ENCODE assay signal across 8 mouse cellular contexts in genomic region chr4:141623666-141624065, GRCm38 (mm10). TPM values are rescaled to one million over a fixed set of nuclear protein-coding genes. Genes with fewer than 3 reads are reported as not detected.
DNase-seq lines count a peak whose midpoint lies in the region; ATAC-seq lines count a peak whose summit lies in the region.
"Had no signal": no experiment of that assay in that cellular context is flagged by ENCODE, and none has a peak within 500 bp of the region (broad histone marks: within the 10 kb centered on the region; RNA-seq: fewer than 3 reads in every experiment).

Slc25a34 (minus strand) TSS chr4:141623821.

- peak; percentile 44 for DNase-seq in ES-CJ7 (ENCODE audit: low read depth, low spot score)
- peak; percentile 91 to 92 for DNase-seq in adrenal gland, adult (ENCODE audit: inconsistent age in 2 of 2, low spot score in 1 of 2)
- peak; percentile 76 for DNase-seq in heart, adult 8-10 months (ENCODE audit: low spot score)
- DNase-seq in lung, postnatal 4 days: peak; percentile 67 to 88
- no peak for DNase-seq in thymus, postnatal 4 days
- no peak for DNase-seq in cerebellum, adult 9-10 months

- H3K9me3 ChIP-seq in kidney, embryonic 15.5 days (replicated peaks): no peaks in the 10 kb centered on the region
- H3K9me3 ChIP-seq: limb, embryonic 15.5 days had no signal

- peak within 1 kb of the TSS; percentile 27; the same call in 1 of the 2 replicates for H3K27ac ChIP-seq in kidney, embryonic 15.5 days
- H3K27ac ChIP-seq: limb, embryonic 15.5 days had no signal

- H3K36me3 ChIP-seq in kidney, embryonic 15.5 days: peaks cover 34% of the 10 kb centered on the region

- WGBS in kidney, embryonic 15.5 days: 29% methylated on average over 1 of the region's 1 CpGs

- no peak within 1 kb of the TSS for H3K4me2 ChIP-seq in kidney, embryonic 15.5 days
- H3K4me2 ChIP-seq: limb, embryonic 15.5 days had no signal

- no peak within 1 kb of the TSS for H3K9ac ChIP-seq in kidney, embryonic 15.5 days
- H3K9ac ChIP-seq: limb, embryonic 15.5 days had no signal

- ATAC-seq in kidney, embryonic 15.5 days (replicated peaks; ENCODE audit: low FRiP score): peak; percentile 43

- H3K27me3 ChIP-seq in kidney, embryonic 15.5 days: no peaks in the 10 kb centered on the region
- H3K27me3 ChIP-seq: limb, embryonic 15.5 days had no signal

- H3K4me3 ChIP-seq in kidney, embryonic 15.5 days (replicated peaks): no peak within 1 kb of the TSS
- H3K4me3 ChIP-seq: limb, embryonic 15.5 days had no signal

- peaks cover 25% of the 10 kb centered on the region for H3K4me1 ChIP-seq in kidney, embryonic 15.5 days

RNA-seq across cellular contexts. Expression of gene Slc25a34, which starts in this region (rescaled TPM):
- total RNA-seq in heart, adult 8-10 months (2022): 100 to 1,000 TPM; 124 to 157 (median 144) TPM
- polyA plus RNA-seq in kidney, embryonic 15.5 days (2015; fragmentation: Nextera tagmentation; extraction: Ambion mirVana): 0.27 and 0.49 TPM in 2 replicates

Comparison
In these comparisons a context has a peak if more than half of its experiments do, and no peak if none do; other contexts are left out.
1. Peak in ATAC-seq and H3K27ac ChIP-seq in kidney, embryonic 15.5 days; RNA of the gene not detected or under 1 TPM.
2. DNase-seq: peak in ES-CJ7 (single experiment), adrenal gland, adult (2 of 2), heart, adult 8-10 months (single experiment) and lung, postnatal 4 days (2 of 2); none in thymus, postnatal 4 days (single experiment) and cerebellum, adult 9-10 months (single experiment).